Mouse (Mus musculus) small intestine, adult 2 months (tissue): Measurements from ENCODE around the gene Npdc1.

Source experiments
- CTCF ChIP-seq: fragments of 200-500 bp; IDR thresholded peaks from 2 replicates; pipeline ENCODE4 v1.5.1; 2012; ENCODE audit warnings: low read depth, mild to moderate bottlenecking, control low read depth, inconsistent platforms, low read length, moderate library complexity, mixed read lengths; ENCODE audit not compliant: insufficient replicate concordance, insufficient read length; ENCODE audit errors: extremely low read depth
- POLR2A ChIP-seq: fragments of 200-500 bp; IDR thresholded peaks from 2 replicates; pipeline ENCODE4 v1.6.1; 2012; ENCODE audit warnings: low read depth, mild to moderate bottlenecking, control low read depth, inconsistent platforms, low read length, moderate library complexity

DNA sequence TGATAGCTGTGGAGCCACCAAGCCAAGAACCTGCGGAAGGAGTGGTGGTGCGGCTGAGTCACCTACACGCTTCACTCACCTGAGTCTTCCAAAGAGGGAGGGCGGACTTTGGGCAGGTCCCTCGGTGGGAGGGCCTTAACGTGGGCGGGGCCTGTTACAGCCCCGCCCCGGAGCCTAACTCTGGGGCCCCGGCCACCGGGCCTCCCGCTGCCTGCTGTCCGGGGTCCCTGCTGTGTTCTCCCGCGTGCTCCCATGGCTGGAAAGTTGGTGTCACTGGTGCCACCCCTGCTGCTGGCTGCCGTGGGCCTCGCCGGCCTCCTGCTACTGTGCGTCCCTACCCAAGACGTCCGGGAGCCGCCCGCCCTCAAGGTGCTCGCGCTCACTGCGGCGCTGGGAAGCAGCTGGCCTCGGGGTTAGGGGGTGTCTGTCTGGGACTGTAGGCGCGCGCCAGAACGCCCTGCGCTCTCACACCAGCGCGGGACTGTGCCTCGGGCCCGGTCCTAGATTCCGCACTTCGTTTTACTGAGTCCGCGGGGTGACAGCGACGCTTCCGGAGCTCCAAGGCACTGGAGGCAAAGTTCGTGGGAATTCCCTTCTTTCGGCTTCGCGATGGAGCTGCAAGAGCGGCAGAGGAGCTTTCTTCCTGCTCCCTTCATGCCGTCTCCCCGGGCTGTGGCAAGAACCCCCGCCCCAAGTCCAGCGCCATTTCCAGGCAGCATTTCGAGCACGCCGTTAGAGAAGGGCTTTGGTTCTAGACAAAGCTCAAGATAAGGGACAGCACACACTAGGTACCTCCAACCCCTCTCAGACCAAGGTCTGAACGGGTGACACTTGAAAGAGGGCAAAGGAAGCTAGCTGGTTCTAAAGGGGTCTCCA is 3.2 kb upstream of the Npdc1 start, which contains the start of gene Entpd2:
- no peak; the same call in 1 of the 2 replicates for TF ChIP-seq POLR2A
- 0 out of 2 replicates have a peak, but pooled peaks have one; percentile 16 for TF ChIP-seq CTCF
